Mouse (Mus musculus) MEL (cell line): ENCODE data around the gene Tmsb4x. TPM values are rescaled to one million over a fixed set of nuclear protein-coding genes. Genes with fewer than 3 reads are reported as not detected.

Source experiments
- DNase-seq: peaks from one replicate; pipeline ENCODE4 v3.0.0; 2011; ENCODE audit warnings: low read depth, low spot score
- H3K27ac ChIP-seq: 2 replicates; pipeline ENCODE4 v1.5.1; 2012; ENCODE audit warnings: low read depth, mild to moderate bottlenecking, control low read depth, low read length, moderate library complexity; ENCODE audit not compliant: control insufficient read depth
- H3K27me3 ChIP-seq, 2 experiments: fragments of 150-350 bp in 1 of 2; sonication (generic) in 1 of 2; 2 replicates each; pipeline ENCODE4 v1.6.1; 2012; ENCODE audit warnings: low read length in 2 of 2, mild to moderate bottlenecking in 2 of 2, improper control_type of control experiment in 1 of 2, moderate library complexity in 1 of 2; ENCODE audit not compliant: insufficient read depth in 2 of 2, control insufficient read depth in 1 of 2
- H3K36me3 ChIP-seq, 2 experiments: 2 replicates each; pipeline ENCODE4 v1.6.1; 2012 to 2014; ENCODE audit warnings: low read length in 2 of 2, improper control_type of control experiment in 1 of 2, inconsistent platforms in 1 of 2, mild to moderate bottlenecking in 1 of 2; ENCODE audit not compliant: insufficient read depth in 2 of 2, control insufficient read depth in 1 of 2
- H3K4me1 ChIP-seq, 2 experiments: fragments of 150-350 bp in 1 of 2; sonication (generic) in 1 of 2; 2 replicates each; pipeline ENCODE4 v1.6.1; 2012; ENCODE audit warnings: low read length in 2 of 2, improper control_type of control experiment in 1 of 2, mild to moderate bottlenecking in 1 of 2; ENCODE audit not compliant: insufficient read depth in 2 of 2, control insufficient read depth in 1 of 2
- H3K4me3 ChIP-seq, 2 experiments: fragments of 150-350 bp in 1 of 2; sonication (generic) in 1 of 2; 2 replicates each; pipeline ENCODE4 v1.5.1; 2012; ENCODE audit warnings: low read depth in 2 of 2, low read length in 2 of 2, mild to moderate bottlenecking in 2 of 2, moderate library complexity in 2 of 2, control low read depth in 1 of 2, improper control_type of control experiment in 1 of 2; ENCODE audit not compliant: control insufficient read depth in 1 of 2, insufficient read depth in 1 of 2
- H3K79me2 ChIP-seq: 2 replicates; pipeline ENCODE4 v1.6.1; 2012; ENCODE audit warnings: mild to moderate bottlenecking, low read length, moderate library complexity; ENCODE audit not compliant: control insufficient read depth, poor library complexity, insufficient read depth
- H3K9ac ChIP-seq: 2 replicates; pipeline ENCODE4 v1.6.1; 2012; ENCODE audit warnings: low read depth, mild to moderate bottlenecking, control low read depth, low read length, moderate library complexity; ENCODE audit not compliant: control insufficient read depth, poor library complexity, severe bottlenecking
- H3K9me3 ChIP-seq: fragments of 150-350 bp; sonication (generic); replicated peaks from 2 replicates; pipeline ENCODE4 v1.6.1; 2012; ENCODE audit warnings: mild to moderate bottlenecking, low read length, improper control_type of control experiment, moderate library complexity; ENCODE audit not compliant: insufficient read depth
- BHLHE40 ChIP-seq: IDR thresholded peaks from 2 replicates; pipeline ENCODE4 v1.6.1; 2012; ENCODE audit warnings: low read depth, mild to moderate bottlenecking, inconsistent platforms, low read length, improper control_type of control experiment, borderline replicate concordance
- CTCF ChIP-seq, 3 experiments: IDR thresholded peaks in 2 of 3; conservative IDR thresholded peaks in 1 of 3; 2 replicates each; pipeline ENCODE4 v1.5.1; 2011 to 2012; ENCODE audit warnings: low read length in 3 of 3, low read depth in 2 of 3, mild to moderate bottlenecking in 2 of 3, improper control_type of control experiment in 1 of 3, inconsistent platforms in 1 of 3, mixed read lengths in 1 of 3, moderate library complexity in 1 of 3; ENCODE audit not compliant: control insufficient read depth in 1 of 3, insufficient read depth in 1 of 3, poor library complexity in 1 of 3, severe bottlenecking in 1 of 3
- ELF1 ChIP-seq: IDR thresholded peaks from 2 replicates; pipeline ENCODE4 v1.6.1; 2014; ENCODE audit warnings: low read depth, mild to moderate bottlenecking, inconsistent platforms, low read length, improper control_type of control experiment, moderate library complexity
- ETS1 ChIP-seq: IDR thresholded peaks from 2 replicates; pipeline ENCODE4 v1.6.1; 2012; ENCODE audit warnings: low read depth, mild to moderate bottlenecking, inconsistent platforms, low read length, improper control_type of control experiment, moderate library complexity
- GABPA ChIP-seq: IDR thresholded peaks from 2 replicates; pipeline ENCODE4 v1.6.1; 2012; ENCODE audit warnings: low read depth, mild to moderate bottlenecking, inconsistent platforms, low read length, improper control_type of control experiment, moderate library complexity
- HCFC1 ChIP-seq: IDR thresholded peaks from 2 replicates; pipeline ENCODE4 v1.6.1; 2012; ENCODE audit warnings: low read depth, mild to moderate bottlenecking, inconsistent platforms, low read length, improper control_type of control experiment, moderate library complexity
- KAT2A ChIP-seq: conservative IDR thresholded peaks from 2 replicates; pipeline ENCODE4 v1.6.1; 2012; ENCODE audit warnings: low read depth, low read length, improper control_type of control experiment, inconsistent platforms
- MAFK ChIP-seq: IDR thresholded peaks from 2 replicates; pipeline ENCODE4 v1.6.1; 2011; ENCODE audit warnings: low read depth, mild to moderate bottlenecking, low read length, improper control_type of control experiment, borderline replicate concordance
- MEF2A ChIP-seq: IDR thresholded peaks from 2 replicates; pipeline ENCODE4 v1.6.1; 2014; ENCODE audit warnings: low read depth, mild to moderate bottlenecking, inconsistent platforms, low read length, improper control_type of control experiment; ENCODE audit not compliant: poor library complexity, insufficient replicate concordance, severe bottlenecking; ENCODE audit errors: extremely low read depth
- MYC ChIP-seq: IDR thresholded peaks from 2 replicates; pipeline ENCODE4 v1.6.1; 2011; ENCODE audit warnings: low read depth, mild to moderate bottlenecking, low read length, improper control_type of control experiment, moderate library complexity
- NRF1 ChIP-seq: IDR thresholded peaks from 2 replicates; pipeline ENCODE4 v1.6.1; 2014; ENCODE audit warnings: low read depth, mild to moderate bottlenecking, inconsistent platforms, low read length, improper control_type of control experiment, moderate library complexity; ENCODE audit not compliant: poor library complexity, insufficient read depth, severe bottlenecking
- POLR2A ChIP-seq, 2 experiments: IDR thresholded peaks; 2 replicates each; pipeline ENCODE4 v1.6.1; 2011 to 2012; ENCODE audit warnings: low read length in 2 of 2, mild to moderate bottlenecking in 2 of 2, control low read depth in 1 of 2, improper control_type of control experiment in 1 of 2, low read depth in 1 of 2, moderate library complexity in 1 of 2; ENCODE audit not compliant: control insufficient read depth in 1 of 2, insufficient read depth in 1 of 2, poor library complexity in 1 of 2
- RAD21 ChIP-seq: IDR thresholded peaks from 2 replicates; pipeline ENCODE4 v1.6.1; 2011; ENCODE audit warnings: mild to moderate bottlenecking, low read depth, low read length, improper control_type of control experiment
- TAL1 ChIP-seq: IDR thresholded peaks from 2 replicates; pipeline ENCODE4 v1.6.1; 2012; ENCODE audit warnings: mild to moderate bottlenecking, inconsistent platforms, low read length, moderate library complexity, mixed read lengths
- TCF12 ChIP-seq: IDR thresholded peaks from 2 replicates; pipeline ENCODE4 v1.6.1; 2014; ENCODE audit warnings: low read depth, mild to moderate bottlenecking, inconsistent platforms, low read length, improper control_type of control experiment, moderate library complexity
- USF1 ChIP-seq: IDR thresholded peaks from 2 replicates; pipeline ENCODE4 v1.6.1; 2014; ENCODE audit warnings: low read depth, mild to moderate bottlenecking, inconsistent platforms, low read length, improper control_type of control experiment, moderate library complexity
- ZMIZ1 ChIP-seq: IDR thresholded peaks from 2 replicates; pipeline ENCODE4 v1.6.1; 2012; ENCODE audit warnings: low read depth, mild to moderate bottlenecking, inconsistent platforms, low read length, improper control_type of control experiment, moderate library complexity
- polyA plus RNA-seq, 2 experiments: library from polyadenylated mRNA; stranded (reverse) in 1 of 2; unstranded in 1 of 2; fragments of >175 nt in 1 of 2; fragments of >200 nt in 1 of 2; gene quantifications; 2 replicates each; pipeline versions ENCODE4 v1.2.1 to v1.2.4; 2012; ENCODE audit warnings: low replicate concordance in 2 of 2, low read depth in 1 of 2; ENCODE audit not compliant: insufficient read length in 2 of 2, insufficient read depth in 1 of 2, missing spikeins in 1 of 2
- total RNA-seq: library from RNA; depleted of rRNA; stranded (reverse); fragments of 300-350 nt; gene quantifications from 2 replicates; pipeline ENCODE4 v1.2.3, GENCODE M21; 2012; rRNA removed

The Tmsb4x gene
- total and polyA plus RNA-seq, 3 experiments = not detected

- no peak overlapping the region for H3K4me3 ChIP-seq
- TF ChIP-seq HCFC1 = no peak
- no peak for TF ChIP-seq KAT2A
- no peak for TF ChIP-seq BHLHE40
- TF ChIP-seq MAFK = no peak
- TF ChIP-seq ETS1 = no peak
- TF ChIP-seq POLR2A (IDR thresholded peaks at IDR 0.05; ENCODE audit: control insufficient read depth in 1 of 2, insufficient read depth in 1 of 2, low read depth in 1 of 2, low read length in 2 of 2, poor library complexity in 1 of 2) = no peak
- no peak for TF ChIP-seq ZMIZ1
- TF ChIP-seq RAD21 = no peak
- no peak for TF ChIP-seq ELF1
- TF ChIP-seq NRF1 = no peak
- no peak for TF ChIP-seq CTCF (IDR thresholded peaks at IDR 0.05 in 2 of 3, conservative IDR thresholded peaks at IDR 0.05 in 1 of 3; ENCODE audit: control insufficient read depth in 1 of 3, insufficient read depth in 1 of 3, low read depth in 2 of 3, low read length in 3 of 3, poor library complexity in 1 of 3, severe bottlenecking in 1 of 3)
- no peak for TF ChIP-seq TAL1
- no peak for TF ChIP-seq GABPA
- TF ChIP-seq TCF12 = no peak
- TF ChIP-seq MEF2A = no peak
- no peak for TF ChIP-seq USF1
- TF ChIP-seq MYC = no peak
- H3K36me3 ChIP-seq = no peaks in the 10 kb centered on the region
- no peak overlapping the region for H3K27ac ChIP-seq
- no peaks in the 10 kb centered on the region for H3K4me1 ChIP-seq
- H3K9me3 ChIP-seq = no peaks in the 10 kb centered on the region
- no peaks in the 10 kb centered on the region for H3K27me3 ChIP-seq
- H3K9ac ChIP-seq = no peak overlapping the region
- H3K79me2 ChIP-seq = no peaks in the 10 kb centered on the region
- no peak for DNase-seq
Observed at GRCm38 (mm10) chrX:167157691-167158090, 51.4 kb downstream of the Tmsb4x start.

Other genes with a start within 250 kb of the Tmsb4x start
- not detected in 2 replicates for gene Tlr8, start 55.0 kb upstream of the Tmsb4x start, total RNA-seq
- not detected for gene Tlr8, start 55.0 kb upstream of the Tmsb4x start, polyA plus RNA-seq
- not detected in 2 replicates for gene Tlr7, start 121.2 kb upstream of the Tmsb4x start, total RNA-seq
- not detected for gene Tlr7, start 121.2 kb upstream of the Tmsb4x start, polyA plus RNA-seq
- gene Prps2, start 173.4 kb upstream of the Tmsb4x start, total RNA-seq = not detected in 2 replicates
- not detected for gene Prps2, start 173.4 kb upstream of the Tmsb4x start, polyA plus RNA-seq